Mouse (Mus musculus) ES-Bruce4 (cell line): ENCODE measurements around the gene Olfr288.

Experiments used
- CTCF ChIP-seq: IDR thresholded peaks from one replicate; pipeline ENCODE4 v1.8.1; 2011; ENCODE audit warnings: low read depth, low read length
- EP300 ChIP-seq: IDR thresholded peaks from 2 replicates; pipeline ENCODE4 v1.6.1; 2011; ENCODE audit warnings: low read depth, low read length; ENCODE audit not compliant: insufficient read depth
- POLR2A ChIP-seq: IDR thresholded peaks from one replicate; pipeline ENCODE4 v1.8.1; 2011; ENCODE audit warnings: low read length; ENCODE audit not compliant: insufficient read depth

DNA sequence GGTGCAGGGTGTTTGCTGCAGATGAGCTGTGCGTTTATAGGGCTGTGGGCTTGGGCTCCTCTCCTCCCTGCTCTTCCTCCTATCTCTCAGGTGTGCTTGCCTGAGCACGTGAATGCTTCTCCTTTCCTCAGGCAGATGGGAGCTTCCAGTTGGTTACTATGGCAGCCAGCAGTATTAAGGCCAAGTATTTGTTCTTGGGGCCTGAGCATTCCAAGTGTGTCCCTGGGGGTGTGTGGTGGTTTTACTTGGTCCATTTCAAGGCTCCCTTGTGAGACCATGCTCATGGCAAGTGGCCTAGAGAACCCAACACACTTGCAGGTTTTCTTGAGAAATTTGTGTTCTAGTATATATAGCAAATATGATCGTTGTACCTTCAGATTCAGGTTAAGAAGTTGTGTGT lies at the start of gene Olfr288:
- TF ChIP-seq CTCF (no peak), POLR2A (no peak), EP300 (no peak)
